Mouse (Mus musculus): Measurements from ENCODE around the gene Dazap1. TPM values are rescaled to one million over a fixed set of nuclear protein-coding genes. Genes with fewer than 3 reads are reported as not detected.

The Dazap1 gene
- polyA plus RNA-seq, 1 experiment from 2014 or later = 66.6 TPM

DNA sequence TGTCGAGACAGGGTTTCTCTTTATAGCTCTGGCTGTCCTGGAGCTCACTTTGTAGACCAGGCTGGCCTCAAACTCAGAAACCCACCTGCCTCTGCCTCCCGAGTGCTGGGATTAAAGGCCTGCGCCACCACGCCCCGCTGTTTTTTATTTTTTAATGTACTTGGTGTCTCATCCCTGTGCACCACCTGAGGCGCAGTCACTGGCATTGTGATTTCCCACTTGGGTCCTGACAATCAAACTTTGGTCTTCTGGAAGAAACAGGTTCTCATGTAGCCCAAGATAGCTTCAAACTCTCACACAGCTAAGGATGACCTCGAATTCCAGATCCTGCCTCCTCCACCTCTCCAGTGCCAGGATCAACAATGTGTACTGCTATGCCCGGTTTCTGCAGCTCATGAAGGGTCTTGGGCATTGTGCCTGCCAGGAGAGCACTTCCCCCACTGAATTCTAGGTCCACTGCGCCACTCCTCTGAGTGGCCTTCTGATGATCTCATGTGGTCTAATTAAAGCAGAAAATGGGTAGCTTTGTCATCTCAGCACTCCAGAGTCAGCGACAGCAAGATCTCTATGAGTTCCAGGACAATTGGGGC is 1.6 kb downstream of the Dazap1 start:
- no peak overlapping the region for H3K9ac ChIP-seq
- H3K4me2 ChIP-seq (replicated peaks) = no peak overlapping the region
- no peaks in the 10 kb centered on the region for H3K9me3 ChIP-seq
- no peaks in the 10 kb centered on the region for H3K27me3 ChIP-seq (replicated peaks)
- no peak overlapping the region for H3K27ac ChIP-seq
- peaks cover 20% of the 10 kb centered on the region for H3K36me3 ChIP-seq
- ATAC-seq (ENCODE audit: low FRiP score, low read depth) = no peak
- WGBS = 95% methylated on average over 10 of the region's 10 CpGs
- H3K4me3 ChIP-seq = no peak overlapping the region
- H3K4me1 ChIP-seq = peaks cover 57% of the 10 kb centered on the region

DNA sequence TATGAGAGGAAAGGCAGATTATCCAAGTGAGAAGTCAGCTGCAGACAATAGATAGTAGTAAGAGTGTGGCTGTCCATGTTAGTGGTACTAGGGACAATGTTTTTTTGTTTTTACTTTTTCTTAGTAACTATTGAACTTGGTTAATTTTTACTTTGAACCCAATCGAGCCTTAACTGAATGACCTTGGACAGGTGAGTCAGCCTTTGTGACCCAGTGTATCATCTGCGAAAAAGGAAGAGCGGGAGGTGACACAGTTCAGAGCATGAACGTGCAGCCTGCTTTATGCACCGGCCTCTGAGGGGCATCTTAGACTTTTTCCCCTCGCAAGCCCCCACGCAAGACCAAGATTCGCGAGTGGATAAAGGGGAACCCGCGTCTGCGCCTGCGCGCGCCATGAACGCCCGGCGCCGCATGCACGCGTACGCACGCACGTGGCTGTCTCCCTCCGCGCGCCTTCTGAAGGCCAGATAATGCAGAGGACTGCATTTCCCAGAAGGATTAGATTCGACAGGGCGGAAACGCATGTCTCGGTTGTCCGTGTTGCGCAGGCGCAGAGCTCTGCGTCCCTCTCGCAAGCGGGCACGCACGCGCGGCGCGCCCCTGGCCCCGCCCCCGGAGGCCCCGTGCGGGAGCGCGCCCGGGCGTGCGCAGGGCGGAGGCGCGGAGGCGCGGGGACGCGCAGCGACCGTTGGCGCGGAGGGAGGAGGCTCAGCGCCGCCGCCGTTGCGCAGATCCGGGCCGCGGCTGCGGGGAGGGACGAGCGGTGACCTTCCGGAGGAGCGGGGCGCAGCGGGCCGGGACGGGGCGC is 3.3 kb downstream of the Dazap1 start:
- Histone ChIP-seq H3K27me3 (replicated peaks) (no peaks in the 10 kb centered on the region), H3K9me3 (no peaks in the 10 kb centered on the region), H3K4me3 (peak overlapping the region; percentile 92), H3K4me2 (replicated peaks) (peak overlapping the region; percentile 76), H3K9ac (peak overlapping the region; percentile 98), H3K27ac (peak overlapping the region; percentile 53; the same call in 1 of the 2 replicates), H3K36me3 (peaks cover 7% of the 10 kb centered on the region; the same call in 1 of the 2 replicates), H3K4me1 (peaks cover 60% of the 10 kb centered on the region)
- ATAC-seq (ENCODE audit: low FRiP score, low read depth) = peak; percentile 74
- 2% methylated on average over 81 of the region's 81 CpGs for WGBS

GRCm38 (mm10) chr10:80265149-80265486 is 3.8 kb downstream of the Dazap1 start:
- H3K27ac ChIP-seq = peak overlapping the region; percentile 53
- no peak; the same call in 1 of the 2 replicates for ATAC-seq (ENCODE audit: low FRiP score, low read depth)
- H3K4me2 ChIP-seq (replicated peaks) = peak overlapping the region; percentile 76
- no peaks in the 10 kb centered on the region for H3K27me3 ChIP-seq (replicated peaks)
- H3K4me3 ChIP-seq = peak overlapping the region; percentile 92
- 0% methylated on average over 18 of the region's 18 CpGs for WGBS
- peaks cover 55% of the 10 kb centered on the region for H3K4me1 ChIP-seq
- H3K9me3 ChIP-seq = no peaks in the 10 kb centered on the region
- H3K9ac ChIP-seq = peak overlapping the region; percentile 98
- peaks cover 7% of the 10 kb centered on the region; the same call in 1 of the 2 replicates for H3K36me3 ChIP-seq

DNA sequence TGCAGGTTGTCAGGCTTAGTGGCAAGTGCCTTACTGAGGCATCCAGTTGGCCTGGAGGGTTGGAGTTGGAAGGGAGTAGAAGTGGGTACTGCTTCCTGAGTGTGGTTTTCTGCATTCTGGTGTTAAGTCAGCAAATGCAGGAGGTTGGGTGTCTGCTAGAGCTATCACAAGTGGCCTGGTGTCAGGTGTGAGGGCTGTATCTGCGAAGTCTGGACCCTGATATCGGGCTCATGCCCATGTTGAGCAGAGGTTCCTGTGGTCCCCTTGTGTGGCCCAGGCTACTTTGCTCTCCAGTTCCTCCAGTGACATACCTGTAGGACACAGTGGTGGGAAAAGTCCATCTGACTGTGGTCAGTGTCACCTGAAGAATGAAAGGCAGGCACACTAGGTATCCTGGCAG is 8.8 kb downstream of the Dazap1 start:
- Histone ChIP-seq H3K4me3 (no peak overlapping the region), H3K9me3 (no peaks in the 10 kb centered on the region), H3K9ac (no peak overlapping the region), H3K4me1 (peaks cover 55% of the 10 kb centered on the region), H3K27me3 (replicated peaks) (no peaks in the 10 kb centered on the region), H3K36me3 (peaks cover 41% of the 10 kb centered on the region), H3K27ac (no peak overlapping the region), H3K4me2 (replicated peaks) (no peak overlapping the region)
- 92% methylated on average over 2 of the region's 2 CpGs for WGBS
- ATAC-seq (ENCODE audit: low FRiP score, low read depth) = no peak

DNA sequence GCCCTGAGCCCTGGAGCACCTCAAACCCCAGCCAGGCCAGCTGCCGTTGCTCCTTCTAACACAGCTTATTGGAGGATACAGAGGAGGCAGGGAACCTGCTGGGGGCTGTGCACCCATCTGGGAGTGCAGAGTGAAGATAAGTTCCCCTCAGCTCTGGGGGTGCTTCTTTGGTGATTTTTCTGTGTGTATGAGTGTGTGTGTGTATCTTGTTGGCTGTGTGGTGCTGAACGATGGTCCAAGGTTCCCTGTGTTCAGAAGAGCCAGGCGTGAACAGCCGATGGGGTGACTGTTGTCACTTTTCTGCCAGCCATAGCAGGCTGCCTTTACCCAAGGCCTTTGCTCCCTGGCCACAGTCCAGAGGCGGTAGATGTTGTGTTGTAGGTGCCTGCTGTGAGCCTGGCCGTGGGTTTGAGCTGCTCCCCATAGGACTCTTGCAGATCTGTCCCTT is 9.5 kb downstream of the Dazap1 start:
- ATAC-seq (ENCODE audit: low FRiP score, low read depth) = no peak
- no peak overlapping the region for H3K27ac ChIP-seq
- peaks cover 45% of the 10 kb centered on the region for H3K36me3 ChIP-seq
- WGBS = 83% methylated on average over 6 of the region's 6 CpGs
- H3K4me3 ChIP-seq = no peak overlapping the region
- H3K4me2 ChIP-seq (replicated peaks) = no peak overlapping the region; the same call in 1 of the 2 replicates
- no peaks in the 10 kb centered on the region for H3K9me3 ChIP-seq
- no peaks in the 10 kb centered on the region for H3K27me3 ChIP-seq (replicated peaks)
- peaks cover 51% of the 10 kb centered on the region for H3K4me1 ChIP-seq
- 0 out of 2 replicates have a peak overlapping the region, but pooled peaks have one; percentile 18 for H3K9ac ChIP-seq

- peaks cover 51% of the 10 kb centered on the region for H3K36me3 ChIP-seq
- WGBS = 87% methylated on average over 5 of the region's 5 CpGs
- no peak for ATAC-seq (ENCODE audit: low FRiP score, low read depth)
- H3K4me1 ChIP-seq = peaks cover 45% of the 10 kb centered on the region
- no peaks in the 10 kb centered on the region for H3K9me3 ChIP-seq
- no peak overlapping the region for H3K4me2 ChIP-seq (replicated peaks)
- no peaks in the 10 kb centered on the region for H3K27me3 ChIP-seq (replicated peaks)
- 0 out of 2 replicates have a peak overlapping the region, but pooled peaks have one; percentile 18 for H3K9ac ChIP-seq
- no peak overlapping the region for H3K27ac ChIP-seq
- H3K4me3 ChIP-seq = no peak overlapping the region
These were observed 10.0 kb downstream of the Dazap1 start for GRCm38 (mm10) chr10:80271186-80271843.

- H3K4me3 ChIP-seq = no peak overlapping the region; the same call in 1 of the 2 replicates
- peaks cover 39% of the 10 kb centered on the region for H3K4me1 ChIP-seq
- no peaks in the 10 kb centered on the region for H3K9me3 ChIP-seq
- 91% methylated on average over 8 of the region's 8 CpGs for WGBS
- ATAC-seq (ENCODE audit: low FRiP score, low read depth) = no peak
- no peaks in the 10 kb centered on the region for H3K27me3 ChIP-seq (replicated peaks)
- no peak overlapping the region for H3K9ac ChIP-seq
- no peak overlapping the region for H3K27ac ChIP-seq
- H3K4me2 ChIP-seq (replicated peaks) = no peak overlapping the region
- peaks cover 57% of the 10 kb centered on the region for H3K36me3 ChIP-seq
These were observed 10.7 kb downstream of the Dazap1 start for GRCm38 (mm10) chr10:80271870-80272585.

DNA sequence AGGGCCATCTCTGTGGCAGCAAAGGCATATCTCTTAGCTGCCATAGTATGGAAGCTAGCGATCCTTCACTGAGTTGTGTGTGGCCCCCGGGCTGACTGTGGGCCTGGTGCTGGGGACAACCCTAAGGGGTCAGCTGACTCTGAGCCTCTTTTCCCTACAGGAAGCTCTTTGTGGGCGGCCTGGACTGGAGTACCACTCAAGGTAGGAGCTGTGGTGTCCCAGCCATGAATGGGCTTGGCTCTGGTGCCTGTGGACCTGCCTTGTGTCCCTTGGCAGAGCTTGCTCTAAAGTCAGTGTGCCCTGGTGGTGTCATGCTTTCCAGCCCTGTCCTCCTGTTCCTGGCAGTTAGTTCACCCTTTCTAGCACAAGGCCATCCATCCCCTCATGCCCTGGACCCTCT is 12.6 kb downstream of the Dazap1 start:
- Histone ChIP-seq H3K9ac (no peak overlapping the region), H3K36me3 (peaks cover 68% of the 10 kb centered on the region), H3K9me3 (no peaks in the 10 kb centered on the region), H3K4me3 (no peak overlapping the region), H3K4me1 (peaks cover 21% of the 10 kb centered on the region), H3K27me3 (replicated peaks) (no peaks in the 10 kb centered on the region), H3K4me2 (replicated peaks) (no peak overlapping the region), H3K27ac (no peak overlapping the region)
- no peak for ATAC-seq (ENCODE audit: low FRiP score, low read depth)
- 87% methylated on average over 3 of the region's 3 CpGs for WGBS

GRCm38 (mm10) chr10:80276238-80276637 is 15.0 kb downstream of the Dazap1 start:
- Histone ChIP-seq H3K36me3 (peaks cover 86% of the 10 kb centered on the region), H3K27ac (no peak overlapping the region), H3K9ac (no peak overlapping the region), H3K4me1 (peaks cover 15% of the 10 kb centered on the region), H3K4me2 (replicated peaks) (no peak overlapping the region), H3K9me3 (no peaks in the 10 kb centered on the region), H3K4me3 (no peak overlapping the region), H3K27me3 (replicated peaks) (no peaks in the 10 kb centered on the region)
- no peak for ATAC-seq (ENCODE audit: low FRiP score, low read depth)
- WGBS = 88% methylated on average over 5 of the region's 5 CpGs

DNA sequence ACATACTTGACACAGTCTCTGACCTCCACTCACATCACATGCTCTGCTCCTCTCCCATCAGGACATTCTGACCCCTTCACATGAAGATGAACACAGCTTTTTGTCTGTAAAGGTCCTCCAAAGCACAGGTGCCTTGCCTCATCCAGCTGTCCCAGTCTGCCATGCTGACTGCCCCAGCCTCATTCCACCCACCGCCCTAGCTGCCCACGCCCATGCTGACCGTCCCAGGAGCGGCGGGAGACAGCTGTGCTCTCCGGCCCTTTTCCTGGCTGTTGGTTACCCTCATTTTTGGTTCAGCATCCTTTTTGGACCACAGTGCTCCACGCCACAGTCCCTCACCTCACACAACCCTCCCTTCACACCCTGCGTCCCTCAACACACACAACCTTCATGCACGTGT is 17.1 kb downstream of the Dazap1 start:
- Histone ChIP-seq H3K9ac (no peak overlapping the region), H3K4me2 (replicated peaks) (no peak overlapping the region), H3K9me3 (no peaks in the 10 kb centered on the region), H3K27ac (no peak overlapping the region), H3K36me3 (peaks cover 93% of the 10 kb centered on the region), H3K4me3 (no peak overlapping the region), H3K4me1 (peaks cover 13% of the 10 kb centered on the region), H3K27me3 (replicated peaks) (no peaks in the 10 kb centered on the region)
- no peak for ATAC-seq (ENCODE audit: low FRiP score, low read depth)
- WGBS = 96% methylated on average over 9 of the region's 9 CpGs

DNA sequence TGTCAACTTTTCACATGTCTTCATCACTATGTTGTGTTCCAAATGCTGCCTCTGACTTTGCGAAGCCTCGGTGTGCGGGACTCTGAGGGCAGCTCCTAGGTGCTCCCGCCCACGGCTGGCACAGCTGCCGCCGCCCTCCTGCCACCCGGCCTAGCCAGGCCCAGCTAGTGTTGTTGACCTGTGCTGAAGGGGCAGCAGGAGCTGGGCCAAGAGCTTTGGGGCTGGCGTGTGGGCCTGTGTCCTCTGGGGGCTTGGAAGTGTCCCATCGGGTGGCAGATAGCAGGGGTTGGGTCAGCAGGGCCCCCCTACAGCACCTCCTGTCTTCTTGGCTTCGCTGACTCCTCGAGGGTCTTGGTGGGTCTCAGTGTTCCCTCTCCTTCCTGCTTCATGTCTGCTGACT is 18.0 kb downstream of the Dazap1 start:
- ATAC-seq (ENCODE audit: low FRiP score, low read depth) = no peak
- no peaks in the 10 kb centered on the region for H3K27me3 ChIP-seq (replicated peaks)
- 92% methylated on average over 12 of the region's 12 CpGs for WGBS
- H3K4me2 ChIP-seq (replicated peaks) = no peak overlapping the region
- no peaks in the 10 kb centered on the region for H3K9me3 ChIP-seq
- H3K9ac ChIP-seq = no peak overlapping the region
- peaks cover 13% of the 10 kb centered on the region for H3K4me1 ChIP-seq
- no peak overlapping the region for H3K4me3 ChIP-seq
- H3K27ac ChIP-seq = no peak overlapping the region
- H3K36me3 ChIP-seq = peaks cover 93% of the 10 kb centered on the region

DNA sequence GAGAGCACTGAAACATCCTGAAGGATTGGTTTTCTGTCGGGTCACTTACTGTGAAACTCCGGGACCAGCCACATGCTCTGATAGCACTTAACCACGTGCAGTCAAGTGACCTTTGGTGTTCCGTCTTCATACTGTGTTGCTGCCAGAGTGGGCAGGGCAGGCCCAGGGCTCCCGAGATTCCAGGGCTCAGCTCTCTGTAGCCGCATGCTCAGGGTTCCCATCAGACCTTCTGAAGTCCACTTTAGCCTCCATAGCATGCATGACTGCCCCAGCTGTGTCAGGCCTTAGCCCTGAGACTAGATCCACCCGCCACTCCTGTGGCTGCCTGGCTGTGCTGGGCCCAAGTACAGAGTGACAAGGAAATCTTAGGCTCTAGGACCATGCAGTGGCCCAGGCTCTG is 20.0 kb downstream of the Dazap1 start:
- peaks cover 95% of the 10 kb centered on the region for H3K36me3 ChIP-seq
- H3K9ac ChIP-seq = no peak overlapping the region
- no peak overlapping the region for H3K27ac ChIP-seq
- no peak overlapping the region for H3K4me3 ChIP-seq
- no peaks in the 10 kb centered on the region for H3K27me3 ChIP-seq (replicated peaks)
- no peaks in the 10 kb centered on the region for H3K9me3 ChIP-seq
- H3K4me2 ChIP-seq (replicated peaks) = no peak overlapping the region; the same call in 1 of the 2 replicates
- H3K4me1 ChIP-seq = peaks cover 13% of the 10 kb centered on the region
- whole genome bisulfite sequencing = 86% methylated on average over 7 of the region's 7 CpGs
- no peak for ATAC-seq (ENCODE audit: low FRiP score, low read depth)
